Mouse (Mus musculus): ENCODE data around the gene Ehd2.

Gene Ehd2

DNA sequence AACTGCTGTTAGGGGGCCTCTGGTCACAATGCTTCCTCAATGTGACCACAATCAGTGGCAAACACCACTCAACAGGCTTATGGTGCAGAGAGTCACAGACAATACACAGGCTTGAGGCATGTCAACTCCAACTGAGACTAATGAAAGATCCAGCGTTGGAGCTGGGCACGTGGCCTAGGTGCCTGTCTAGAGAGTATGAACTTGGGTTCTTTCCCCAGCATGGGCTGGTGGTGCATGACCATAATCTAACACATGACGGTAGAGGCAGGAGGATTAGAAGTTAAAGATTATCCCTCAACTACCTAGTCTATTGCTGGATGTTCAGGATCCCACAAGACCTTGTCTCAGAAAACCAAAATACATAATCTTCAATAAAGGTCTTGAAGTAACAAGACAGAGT is 24.4 kb upstream of the Ehd2 start:
- no peak for TF ChIP-seq GATA4 (IDR thresholded peaks at IDR 0.05; ENCODE audit: insufficient replicate concordance, low read length)

DNA sequence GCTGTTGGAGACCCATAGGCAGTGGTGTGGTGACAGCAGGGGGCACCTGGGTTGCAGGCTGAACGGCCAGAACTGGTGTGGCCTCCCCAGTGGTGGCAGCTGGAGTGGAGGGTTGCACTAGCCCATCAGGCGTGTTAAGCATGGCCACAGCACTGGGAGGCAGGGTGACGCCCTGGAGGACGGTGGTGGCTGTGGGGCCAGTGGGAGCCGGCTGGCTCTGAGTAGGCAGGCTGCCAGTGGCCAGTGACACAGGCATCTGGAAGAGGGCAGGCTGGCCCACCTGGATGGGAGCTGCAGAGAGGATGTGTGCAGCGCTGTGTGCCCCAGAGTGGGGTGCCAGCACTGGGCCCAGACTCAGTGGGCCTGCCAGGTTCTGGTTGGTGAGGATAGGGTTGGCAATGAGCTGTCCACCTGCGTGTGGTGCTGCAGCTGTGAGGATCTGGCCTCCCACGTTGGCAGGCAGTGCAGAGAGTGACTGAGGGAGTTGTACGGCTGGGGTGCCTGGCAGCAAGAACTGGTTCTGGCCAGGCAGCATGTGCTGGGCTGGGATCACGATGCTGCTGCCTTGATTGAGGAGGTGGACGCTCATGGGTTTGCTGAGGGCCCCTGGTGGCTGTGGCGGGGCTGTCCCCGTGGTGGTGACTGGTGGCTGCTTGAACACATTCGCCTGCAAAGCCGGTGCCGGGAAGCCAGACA is 20.4 kb upstream of the Ehd2 start:
- TF ChIP-seq GATA4 (IDR thresholded peaks at IDR 0.05; ENCODE audit: insufficient replicate concordance, low read length) = no peak

DNA sequence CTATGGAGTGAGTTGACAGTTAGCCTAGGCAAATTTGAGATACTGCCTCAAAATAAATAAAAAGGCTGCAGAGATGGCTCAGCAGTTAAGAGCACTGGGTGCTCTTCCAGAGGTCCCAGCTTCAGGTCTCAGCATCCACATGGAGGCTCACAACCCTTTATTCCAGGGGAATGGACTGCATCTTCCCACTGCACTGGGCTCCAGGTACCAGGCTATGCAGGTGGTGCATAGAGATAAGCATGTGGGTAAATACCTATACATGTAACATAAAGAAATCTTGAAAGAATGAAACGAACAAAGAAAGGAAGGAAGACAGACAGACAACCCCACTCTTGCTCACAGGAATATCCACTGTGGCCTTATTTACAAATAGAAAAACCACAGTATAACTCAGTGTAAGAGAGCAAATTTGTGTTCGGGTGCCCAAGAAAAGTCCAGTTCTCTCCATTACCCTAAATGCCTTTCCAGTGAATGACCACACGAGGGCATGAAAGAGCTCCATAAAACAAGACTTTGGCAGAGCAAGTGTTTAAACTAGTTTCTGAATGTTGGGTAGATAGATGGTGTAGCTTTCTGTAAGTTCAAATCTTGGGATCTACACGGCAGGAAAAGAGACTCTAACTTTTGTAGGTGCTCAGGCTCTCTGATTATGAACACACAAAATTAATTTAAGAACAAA is 15.5 kb upstream of the Ehd2 start:
- TF ChIP-seq GATA4 (IDR thresholded peaks at IDR 0.05; ENCODE audit: insufficient replicate concordance, low read length) = no peak

DNA sequence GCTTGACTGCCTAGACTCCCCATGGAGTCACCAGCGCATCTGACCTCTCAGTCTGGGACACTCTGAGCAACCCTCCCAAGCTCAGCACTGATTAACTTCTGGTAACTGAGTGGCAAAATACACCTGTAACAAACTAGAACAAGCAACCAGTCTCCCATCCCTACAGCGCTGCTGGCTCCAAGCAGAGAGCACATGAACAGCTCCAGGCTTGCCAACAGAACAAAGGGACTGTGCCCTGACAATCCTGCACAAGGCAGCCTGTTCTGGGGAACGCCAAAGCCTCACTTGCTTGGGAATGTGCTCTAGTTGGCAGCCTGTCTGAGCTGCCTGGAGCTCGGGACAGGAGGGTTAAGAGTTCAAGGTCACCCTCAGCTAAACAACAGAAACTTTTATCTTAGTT is 14.2 kb upstream of the Ehd2 start:
- no peak; the same call in 1 of the 2 replicates for TF ChIP-seq GATA4 (IDR thresholded peaks at IDR 0.05; ENCODE audit: insufficient replicate concordance, low read length)

DNA sequence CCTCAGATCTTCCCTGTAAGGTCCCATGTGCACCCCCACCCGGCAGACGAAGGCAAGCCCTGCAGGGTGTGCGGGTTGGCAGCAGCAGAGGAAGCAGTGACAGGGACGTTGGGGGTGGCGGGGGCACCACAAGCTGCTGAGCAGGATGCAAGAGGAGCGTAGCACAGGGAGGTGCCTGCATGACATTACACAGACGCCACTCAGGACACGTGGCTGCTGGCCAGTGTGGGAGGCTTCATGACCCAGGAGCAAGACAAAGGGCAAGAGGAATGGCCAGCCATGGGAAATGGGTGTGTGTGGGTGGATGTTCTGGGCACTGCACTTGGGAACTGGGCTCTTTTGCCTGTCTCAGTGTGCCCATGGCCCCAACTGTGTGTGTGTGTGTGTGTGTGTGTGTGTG is 12.9 kb upstream of the Ehd2 start:
- TF ChIP-seq GATA4 (IDR thresholded peaks at IDR 0.05; ENCODE audit: insufficient replicate concordance, low read length) = no peak

DNA sequence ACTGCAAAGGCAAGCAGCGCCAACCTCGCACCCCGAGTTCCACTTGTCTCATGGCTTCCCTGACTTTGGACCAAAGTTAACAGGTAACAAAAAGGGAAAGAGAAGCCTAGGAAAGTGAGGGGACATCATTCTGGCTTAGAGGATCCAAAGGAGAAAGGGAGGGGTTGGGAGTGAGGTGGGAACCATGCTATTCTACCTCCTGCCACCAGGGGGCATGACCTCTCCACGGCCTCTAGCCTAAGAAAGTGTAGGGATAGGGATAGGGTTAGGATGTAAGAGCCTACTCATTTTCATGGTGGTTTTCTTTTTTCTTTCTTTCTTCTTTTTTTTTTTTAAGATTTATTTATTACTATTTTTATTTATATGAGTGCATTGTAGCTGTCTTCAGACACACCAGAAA is 8.5 kb upstream of the Ehd2 start:
- TF ChIP-seq GATA4 (IDR thresholded peaks at IDR 0.05; ENCODE audit: insufficient replicate concordance, low read length) = no peak

DNA sequence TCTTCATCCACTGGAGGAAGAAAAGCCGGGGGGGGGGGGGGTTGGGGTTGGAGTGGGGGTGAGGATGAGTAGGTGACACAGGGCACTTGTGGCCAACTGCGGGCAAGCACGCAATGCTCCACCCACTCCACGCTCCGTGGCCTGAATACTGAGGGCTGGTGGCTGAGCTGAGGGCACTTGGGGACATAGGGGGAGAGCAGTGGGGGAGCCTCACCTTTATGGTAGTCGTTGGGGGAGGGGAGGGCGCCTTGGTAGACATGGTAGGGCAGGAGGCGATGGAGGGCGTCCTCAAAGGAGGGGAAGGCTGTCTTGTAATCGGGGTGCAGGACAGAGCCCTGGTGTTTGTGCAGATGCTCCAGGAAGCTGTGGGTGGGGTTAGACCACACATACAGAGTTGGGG is 8.1 kb upstream of the Ehd2 start:
- no peak for TF ChIP-seq GATA4 (IDR thresholded peaks at IDR 0.05; ENCODE audit: insufficient replicate concordance, low read length)

DNA sequence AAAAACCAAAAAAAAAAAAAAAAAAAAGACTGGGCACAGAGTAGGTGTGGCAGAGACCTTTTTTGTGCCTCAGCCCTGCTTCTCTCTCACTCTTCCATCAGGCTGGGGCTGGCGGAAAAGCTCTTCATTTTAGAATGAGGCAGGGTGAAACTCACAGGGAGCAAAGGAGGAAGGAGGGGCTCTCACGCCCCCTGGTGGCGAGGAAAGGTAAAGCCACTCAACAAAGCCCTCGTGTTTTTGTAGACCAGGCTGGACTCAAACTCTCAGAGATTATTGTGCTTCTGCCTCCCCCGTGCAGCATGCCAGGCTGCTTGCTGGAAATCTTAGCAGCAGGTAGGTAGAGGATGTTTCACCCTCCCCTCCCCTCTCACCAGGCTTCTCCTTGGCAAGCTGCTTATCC is 7.3 kb upstream of the Ehd2 start:
- TF ChIP-seq GATA4 (IDR thresholded peaks at IDR 0.05; ENCODE audit: insufficient replicate concordance, low read length) = no peak

DNA sequence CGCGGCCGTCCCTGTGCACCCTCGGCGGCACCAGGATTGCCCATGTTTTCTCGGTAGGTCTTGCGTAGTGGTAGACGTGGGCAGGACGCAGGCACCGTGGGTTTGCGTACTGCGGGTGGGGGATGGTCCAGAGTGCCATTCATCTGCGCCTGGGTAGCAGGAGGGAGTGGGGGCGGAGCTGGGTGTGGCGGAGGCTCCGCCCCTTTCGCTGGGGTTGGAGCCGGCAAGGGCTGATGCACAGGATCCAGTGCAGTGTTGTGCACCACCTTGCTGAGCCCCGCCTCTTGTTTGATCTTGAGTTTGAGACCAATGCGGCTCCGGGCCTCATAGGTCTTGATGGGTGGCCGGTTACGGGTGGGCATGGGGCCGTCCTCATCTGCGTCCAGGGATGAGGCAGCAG is 4.9 kb upstream of the Ehd2 start:
- TF ChIP-seq GATA4 (IDR thresholded peaks at IDR 0.05; ENCODE audit: insufficient replicate concordance, low read length) = no peak

DNA sequence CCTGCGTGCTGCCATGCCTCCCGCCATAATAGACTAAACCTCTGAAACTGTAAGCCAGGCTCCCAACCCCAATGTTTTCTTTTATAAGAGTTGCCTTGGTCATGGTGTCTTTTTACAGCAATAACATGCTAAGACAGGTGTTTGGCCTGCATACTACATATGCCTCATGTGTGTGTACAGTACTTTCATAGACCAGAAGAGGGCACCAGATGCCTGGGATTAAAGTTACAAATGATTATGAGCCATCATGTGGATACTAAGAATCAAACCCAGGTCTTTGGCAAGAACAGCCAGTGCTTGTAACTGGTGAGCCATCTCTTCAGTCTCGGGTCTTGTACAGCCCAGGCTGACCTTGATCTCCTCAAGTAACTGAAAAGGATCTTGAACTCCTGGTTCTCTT is 2.3 kb upstream of the Ehd2 start:
- TF ChIP-seq GATA4 (IDR thresholded peaks at IDR 0.05; ENCODE audit: insufficient replicate concordance, low read length) = no peak

DNA sequence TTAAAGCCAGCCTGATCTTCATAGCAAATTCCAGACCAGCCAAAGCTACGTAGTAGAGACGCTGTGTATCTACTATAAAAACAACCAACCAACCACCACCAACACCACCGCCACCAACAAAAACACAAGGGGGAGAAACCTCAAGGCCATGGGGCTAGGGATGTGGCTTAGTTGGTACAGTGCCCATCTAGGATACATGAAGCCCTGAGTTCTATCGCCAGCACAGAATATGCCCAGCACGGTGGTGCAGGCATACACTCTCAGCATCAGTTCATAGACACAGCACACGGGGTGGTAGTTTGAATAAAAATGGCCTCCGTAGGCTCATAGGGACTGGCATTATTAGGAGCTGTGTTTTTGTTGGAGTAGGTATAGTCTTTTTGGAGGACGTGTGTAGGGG is 955 bp upstream of the Ehd2 start:
- TF ChIP-seq GATA4 (IDR thresholded peaks at IDR 0.05; ENCODE audit: insufficient replicate concordance, low read length) = no peak

DNA sequence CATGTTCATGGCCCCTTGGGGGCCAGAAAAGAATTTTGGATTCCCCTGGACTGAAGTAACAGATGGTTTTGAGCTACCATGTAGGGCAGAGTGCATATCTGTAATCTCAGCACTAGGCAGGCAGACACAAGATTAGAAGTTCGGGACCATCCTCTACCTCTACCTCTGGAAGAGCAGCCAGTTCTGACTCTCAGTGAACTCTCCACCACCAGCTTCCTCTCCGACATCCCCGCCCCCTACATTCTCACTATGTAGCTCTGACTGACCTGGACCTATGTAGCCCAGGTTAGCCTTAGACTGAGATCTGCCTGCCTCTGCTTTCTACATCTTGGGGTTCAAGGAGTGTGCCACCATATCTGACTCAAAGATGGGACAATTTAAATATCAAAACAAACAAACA is 878 bp downstream of the Ehd2 start:
- TF ChIP-seq GATA4 (IDR thresholded peaks at IDR 0.05; ENCODE audit: insufficient replicate concordance, low read length) = no peak

DNA sequence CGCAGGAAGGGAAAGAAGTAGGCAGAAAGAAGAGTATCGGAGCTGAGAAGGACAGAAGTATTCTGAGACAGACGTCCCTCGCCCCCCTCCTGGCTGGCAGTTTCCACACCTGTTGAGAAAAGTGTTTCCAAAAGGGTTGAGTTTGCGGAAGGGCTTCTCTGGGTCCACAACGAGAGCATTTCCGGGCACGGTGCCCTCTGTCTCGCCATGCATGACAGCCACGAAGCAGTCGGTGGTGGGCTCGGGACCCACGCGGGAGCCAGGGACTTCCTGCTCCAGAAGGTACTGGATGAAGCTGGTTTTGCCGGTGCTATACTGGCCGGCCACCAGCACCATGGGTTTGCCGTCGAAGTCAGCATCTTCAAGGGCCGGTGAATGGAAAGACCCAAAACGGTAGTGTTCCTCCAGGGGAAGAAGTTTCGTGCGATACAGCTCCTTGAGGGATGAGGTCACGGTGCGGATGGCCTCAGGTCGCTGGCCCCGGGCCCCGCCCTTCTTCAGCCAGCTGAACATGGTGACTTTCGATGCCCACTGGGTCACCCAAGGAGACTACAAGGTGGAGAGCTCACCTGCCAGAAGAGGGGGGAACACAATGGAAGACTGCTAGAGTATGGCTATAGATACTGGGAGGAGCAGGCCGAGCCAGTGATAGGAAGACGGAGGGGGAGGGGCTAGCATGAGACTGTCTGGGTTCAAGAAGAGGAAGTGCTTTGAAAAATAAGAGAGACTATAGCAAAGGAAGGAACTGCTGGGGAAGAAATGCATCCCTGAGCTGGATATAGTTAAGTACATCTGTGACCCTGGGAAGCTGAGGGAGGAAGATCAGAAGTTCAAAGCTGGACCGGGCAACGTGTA is 3.3 kb downstream of the Ehd2 start:
- no peak for TF ChIP-seq GATA4 (IDR thresholded peaks at IDR 0.05; ENCODE audit: insufficient replicate concordance, low read length)

DNA sequence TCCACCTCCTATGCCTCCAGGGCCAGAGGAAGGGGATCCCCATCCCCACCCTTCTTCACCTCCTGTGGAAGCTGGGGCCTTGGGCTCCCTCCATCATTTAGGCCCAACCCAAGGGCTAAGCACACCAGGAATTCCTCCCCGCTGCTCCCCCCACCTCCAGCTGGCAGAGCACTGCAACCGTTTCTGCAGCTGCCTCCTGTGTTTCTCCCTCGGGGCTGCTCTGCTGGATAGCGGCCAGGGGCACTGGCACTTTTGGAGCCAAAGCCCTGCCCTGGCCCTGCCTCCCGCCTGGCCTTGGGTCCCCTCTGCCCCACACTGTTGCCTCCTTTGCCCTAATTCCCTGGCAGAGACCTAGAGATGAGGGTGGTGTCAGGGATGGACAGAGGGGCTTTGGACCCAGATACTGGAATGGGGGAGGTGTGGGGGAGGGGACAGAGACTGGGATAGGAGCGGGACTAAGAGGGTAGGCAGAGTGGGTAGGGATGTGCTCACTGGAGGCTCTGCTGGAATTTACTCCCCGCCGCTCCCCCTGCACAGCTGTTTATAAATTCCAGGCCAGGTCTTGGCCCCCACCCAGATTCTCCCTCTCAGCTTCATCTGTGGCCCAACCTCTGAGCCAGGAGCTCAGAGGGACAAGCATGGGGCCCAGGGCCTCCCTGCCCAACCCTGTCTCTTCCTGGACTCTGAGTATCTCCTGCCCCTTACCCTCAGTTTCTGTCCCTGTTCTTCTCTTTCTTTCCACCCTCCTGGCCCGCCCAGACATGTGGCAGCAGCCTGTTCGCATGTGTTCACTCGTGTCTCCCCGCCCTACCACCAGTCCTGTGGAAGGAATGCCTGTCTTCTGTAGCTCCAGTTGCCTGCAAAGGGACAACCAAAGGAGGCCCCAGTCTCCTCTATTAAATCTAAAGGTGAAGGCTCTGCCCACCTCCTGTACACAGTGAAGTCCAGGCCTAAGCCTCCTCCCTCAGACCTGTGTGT is 4.8 kb downstream of the Ehd2 start:
- no peak for TF ChIP-seq GATA4 (IDR thresholded peaks at IDR 0.05; ENCODE audit: insufficient replicate concordance, low read length)

DNA sequence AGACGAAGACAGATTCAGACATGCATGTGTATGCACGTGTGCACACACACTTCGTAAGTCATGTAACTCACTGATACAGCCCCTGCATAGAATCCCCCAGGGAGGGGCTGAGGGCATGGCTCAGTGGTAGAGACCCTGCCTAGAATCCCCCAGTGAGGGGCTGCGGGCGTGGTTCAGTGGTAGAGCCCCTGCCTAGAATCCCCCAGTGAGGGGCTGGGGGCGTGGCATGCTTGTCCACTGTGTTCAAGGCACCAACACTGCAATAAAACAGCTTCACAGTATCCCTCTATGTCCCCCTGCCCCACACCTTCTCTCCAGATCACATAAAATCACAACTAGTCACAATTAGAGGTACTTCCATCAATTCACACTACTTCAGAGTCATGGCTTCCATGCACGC is 5.6 kb downstream of the Ehd2 start:
- TF ChIP-seq GATA4 (IDR thresholded peaks at IDR 0.05; ENCODE audit: insufficient replicate concordance, low read length) = no peak
